Mouse (Mus musculus) small intestine, adult 2 months (tissue): Measurements from ENCODE around the gene Plekho2.

Experiments used
- CTCF ChIP-seq: fragments of 200-500 bp; IDR thresholded peaks from 2 replicates; pipeline ENCODE4 v1.5.1; 2012; ENCODE audit warnings: low read depth, mild to moderate bottlenecking, control low read depth, inconsistent platforms, low read length, moderate library complexity, mixed read lengths; ENCODE audit not compliant: insufficient replicate concordance, insufficient read length; ENCODE audit errors: extremely low read depth
- POLR2A ChIP-seq: fragments of 200-500 bp; IDR thresholded peaks from 2 replicates; pipeline ENCODE4 v1.6.1; 2012; ENCODE audit warnings: low read depth, mild to moderate bottlenecking, control low read depth, inconsistent platforms, low read length, moderate library complexity

DNA sequence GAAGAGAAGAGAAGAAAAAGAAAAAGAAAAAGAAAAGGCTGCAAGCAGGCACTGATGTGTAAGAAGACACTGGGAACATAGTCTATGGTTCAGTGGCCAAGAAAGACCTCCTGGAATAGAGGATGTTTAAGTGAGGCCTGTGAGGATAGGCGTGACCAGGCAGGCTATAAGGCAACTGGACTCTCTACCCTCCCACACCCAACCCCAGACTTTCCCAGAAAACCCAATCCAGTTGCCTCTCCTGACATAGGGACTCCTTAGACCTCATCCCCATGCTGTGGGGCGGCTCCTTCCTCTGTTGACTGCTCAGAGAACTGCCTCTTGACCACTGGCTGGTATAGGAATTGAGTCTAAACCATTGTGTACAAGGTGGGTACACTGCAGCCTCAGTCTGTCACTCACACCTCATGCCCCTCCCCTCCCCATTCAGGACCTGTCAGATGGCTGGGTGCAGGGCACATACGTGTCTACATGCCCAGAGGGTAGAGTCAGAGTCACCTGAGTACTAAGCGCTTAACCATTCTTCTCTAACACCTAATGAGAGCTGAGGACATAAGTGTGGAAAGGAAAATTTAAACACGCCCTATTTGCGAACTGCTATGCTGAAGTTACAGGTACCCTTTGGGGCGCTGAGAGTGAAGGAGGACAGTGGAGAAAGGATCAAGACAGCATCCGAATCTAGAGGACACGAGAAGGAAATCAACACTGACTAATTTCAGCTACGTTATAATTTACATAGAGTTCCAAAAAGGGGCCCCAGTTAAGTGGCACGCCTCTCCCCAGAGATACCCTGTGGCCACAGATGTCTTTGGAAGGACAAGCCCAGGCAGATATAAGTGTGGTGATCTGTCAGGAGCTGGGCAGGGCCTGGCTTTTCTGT lies 5.1 kb downstream of the Plekho2 start:
- no peak for TF ChIP-seq CTCF
- no peak for TF ChIP-seq POLR2A
